Mouse (Mus musculus) right cerebral cortex, postnatal 25 days (tissue): ENCODE data around the gene Rgs7bp.

Experiments
- DNase-seq: peaks from one replicate; pipeline ENCODE4 v3.0.0; 2022

Rgs7bp gene

GRCm38 (mm10) chr13:105002831-105003157 lies 51.9 kb downstream of the Rgs7bp start:
- no peak for DNase-seq

GRCm38 (mm10) chr13:105002132-105002830 lies 52.4 kb downstream of the Rgs7bp start:
- DNase-seq = no peak

- no peak for DNase-seq
Observed at GRCm38 (mm10) chr13:105001714-105002113, 53.0 kb downstream of the Rgs7bp start.

DNA sequence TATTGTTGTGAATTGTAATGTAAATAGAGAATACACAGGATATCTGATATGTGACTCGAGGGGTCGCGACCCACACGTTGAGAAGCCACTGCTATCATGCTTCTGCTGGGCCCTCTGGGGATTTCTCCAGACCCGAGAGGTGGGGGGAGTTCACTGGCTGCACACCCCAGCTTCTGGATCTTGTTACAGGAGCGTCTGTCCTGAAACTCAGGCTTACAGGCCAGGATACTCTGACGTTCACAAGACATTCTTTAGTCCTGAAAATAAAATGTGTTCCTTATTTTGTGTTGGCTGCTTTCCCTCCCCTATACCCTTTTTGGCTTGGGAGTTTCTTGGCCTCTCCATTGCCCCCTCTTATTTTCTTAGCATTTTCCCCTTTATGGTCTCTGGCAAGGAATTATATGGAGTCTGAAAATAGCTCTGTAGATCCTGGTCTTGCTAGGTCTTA lies 65.9 kb downstream of the Rgs7bp start:
- no peak for DNase-seq

- no peak for DNase-seq
Observed at GRCm38 (mm10) chr13:104988009-104988540, 66.7 kb downstream of the Rgs7bp start.

DNA sequence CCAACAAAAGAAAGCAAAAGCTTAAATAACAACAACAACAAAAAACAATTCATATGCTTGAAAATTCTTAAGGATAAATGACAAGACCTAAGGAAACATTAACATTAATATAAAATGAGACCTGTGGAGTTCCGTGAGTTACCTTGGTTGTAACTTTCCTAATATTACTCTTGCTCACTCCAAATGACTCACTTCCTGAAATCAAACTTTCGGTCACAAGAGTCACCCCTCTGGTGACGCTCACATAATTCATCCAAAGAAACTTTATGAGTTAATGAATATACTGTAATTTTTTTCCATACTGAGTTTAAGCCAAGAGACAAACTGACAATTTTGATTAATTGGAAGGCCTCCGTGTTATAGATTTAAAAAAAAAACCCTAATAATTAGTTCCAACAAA lies 69.0 kb downstream of the Rgs7bp start:
- no peak for DNase-seq

DNA sequence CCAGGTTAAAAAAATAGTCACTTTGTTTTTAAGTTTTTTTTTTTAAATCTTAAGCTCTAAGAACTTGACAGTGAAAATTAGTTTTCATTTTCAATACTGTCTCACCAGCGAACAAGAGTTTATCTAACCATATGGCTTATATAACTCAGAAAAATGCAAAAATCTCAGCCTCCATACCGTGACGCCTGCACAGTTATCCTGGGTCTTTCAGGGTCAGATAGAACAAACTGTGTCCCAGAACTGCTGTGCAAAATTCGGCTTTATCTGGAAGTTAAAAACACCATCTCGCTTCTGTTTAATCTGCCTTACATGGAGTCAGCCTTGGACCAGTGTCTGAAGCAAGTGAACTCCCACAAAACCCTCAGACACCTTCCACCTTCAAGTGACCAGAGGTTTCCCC lies 70.7 kb downstream of the Rgs7bp start:
- no peak for DNase-seq

DNA sequence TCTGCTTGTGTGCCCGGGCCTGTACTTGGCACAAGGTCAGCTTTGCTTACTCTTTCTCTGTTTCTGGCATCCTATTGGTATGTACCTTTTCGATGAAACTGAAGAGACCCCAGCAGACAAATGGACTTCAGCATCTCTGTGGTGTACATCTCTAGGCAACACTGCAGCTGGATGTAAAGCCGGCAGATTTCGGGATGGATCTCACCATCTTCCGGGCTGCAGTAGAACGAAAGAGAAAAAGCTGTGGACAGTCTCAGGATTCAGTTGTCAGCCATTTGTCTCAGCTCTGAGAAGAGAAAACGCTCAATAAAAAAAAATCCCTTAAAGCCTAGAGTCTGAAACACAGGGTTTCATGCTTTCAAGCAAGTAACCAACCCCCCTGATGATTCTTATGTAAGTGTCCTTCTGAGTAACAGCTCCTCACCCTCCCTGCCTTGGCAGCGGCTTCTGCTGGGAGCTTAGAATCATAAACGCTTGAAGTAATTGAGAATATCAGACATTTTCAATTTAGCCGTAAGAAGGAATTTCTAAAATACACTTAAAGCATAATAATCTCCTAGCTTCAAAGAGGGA lies 71.9 kb downstream of the Rgs7bp start:
- peak; percentile 53 for DNase-seq

- no peak for DNase-seq
Observed at GRCm38 (mm10) chr13:104978176-104978575, 76.6 kb downstream of the Rgs7bp start.

- no peak for DNase-seq
Observed at GRCm38 (mm10) chr13:104967486-104967885, 87.2 kb downstream of the Rgs7bp start.

DNA sequence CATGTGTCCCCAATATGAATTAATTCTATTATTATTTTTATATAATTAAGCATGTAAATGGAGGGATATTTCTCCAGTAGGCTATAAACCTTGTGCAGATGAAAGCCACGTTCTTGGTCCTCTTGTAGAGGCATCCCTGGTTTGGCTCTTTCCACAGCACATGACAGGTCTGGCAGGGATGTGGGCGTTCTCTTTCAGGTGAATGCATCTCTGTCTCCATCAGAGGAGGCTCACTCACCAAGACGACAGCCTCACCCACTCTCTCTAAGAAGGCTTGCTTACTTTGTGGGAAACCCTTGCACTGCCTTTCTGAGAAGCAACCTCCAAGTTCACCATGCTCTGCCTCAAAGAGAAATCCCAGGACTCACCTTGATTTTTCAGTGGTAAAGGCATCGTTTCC lies 91.0 kb downstream of the Rgs7bp start:
- DNase-seq = no peak

DNA sequence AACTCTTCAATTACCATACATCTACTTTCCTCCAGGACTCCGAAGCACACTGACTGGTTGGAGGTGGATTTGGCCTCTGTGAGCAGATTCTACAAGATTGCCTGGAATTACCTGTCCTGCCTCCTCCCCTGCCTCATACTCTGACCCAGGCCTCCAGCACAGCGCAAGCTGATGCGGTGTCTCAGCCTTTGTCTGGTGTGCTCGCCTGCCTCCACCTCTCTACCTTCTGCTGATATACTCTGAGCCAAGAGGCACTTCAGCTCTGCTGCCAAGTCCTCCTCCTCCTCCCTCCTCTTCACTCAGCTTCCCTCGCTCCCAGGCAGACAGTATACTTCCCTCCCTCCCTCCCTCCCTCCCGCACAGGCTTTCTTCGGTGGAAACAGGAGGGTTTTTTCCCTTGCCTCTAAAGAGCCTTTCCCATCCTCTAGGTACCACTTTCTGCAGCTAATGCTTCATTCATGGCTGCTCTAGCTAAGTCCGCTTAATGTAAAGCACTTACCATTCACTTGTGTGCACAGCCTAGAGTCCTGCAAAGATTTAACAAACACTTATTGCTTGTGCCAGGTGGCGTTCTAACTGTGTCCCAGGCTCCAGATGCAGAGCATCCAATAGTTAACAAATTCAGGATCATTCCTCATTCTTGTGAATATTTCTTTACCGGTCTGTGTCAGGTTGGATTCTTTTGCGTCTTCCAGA lies 91.9 kb downstream of the Rgs7bp start:
- DNase-seq = peak; percentile 77

- DNase-seq = no peak
Observed at GRCm38 (mm10) chr13:104962166-104962565, 92.6 kb downstream of the Rgs7bp start.

- no peak for DNase-seq
Observed at GRCm38 (mm10) chr13:104960951-104961715, 93.6 kb downstream of the Rgs7bp start.

GRCm38 (mm10) chr13:104960206-104960928 lies 94.4 kb downstream of the Rgs7bp start:
- DNase-seq = no peak

DNA sequence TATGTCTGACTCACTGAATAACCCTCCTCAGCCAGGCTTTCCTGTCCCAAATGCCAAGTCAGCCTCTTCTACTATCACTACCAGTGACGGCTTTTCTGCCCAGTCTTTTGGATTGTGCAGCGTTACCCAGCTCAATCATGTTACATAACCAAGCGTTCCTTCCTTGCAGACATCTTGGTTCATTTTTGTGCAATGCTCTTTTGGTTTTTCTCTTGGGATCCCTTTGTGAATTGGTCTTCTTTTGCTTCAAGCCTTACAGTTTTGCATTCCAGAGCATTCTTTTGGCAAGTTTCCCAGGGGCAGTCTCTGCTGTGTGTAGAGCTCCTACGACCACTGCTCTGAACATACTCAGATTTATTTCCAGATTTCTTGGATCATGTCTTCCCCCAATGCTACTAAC lies 95.0 kb downstream of the Rgs7bp start:
- DNase-seq = no peak

DNA sequence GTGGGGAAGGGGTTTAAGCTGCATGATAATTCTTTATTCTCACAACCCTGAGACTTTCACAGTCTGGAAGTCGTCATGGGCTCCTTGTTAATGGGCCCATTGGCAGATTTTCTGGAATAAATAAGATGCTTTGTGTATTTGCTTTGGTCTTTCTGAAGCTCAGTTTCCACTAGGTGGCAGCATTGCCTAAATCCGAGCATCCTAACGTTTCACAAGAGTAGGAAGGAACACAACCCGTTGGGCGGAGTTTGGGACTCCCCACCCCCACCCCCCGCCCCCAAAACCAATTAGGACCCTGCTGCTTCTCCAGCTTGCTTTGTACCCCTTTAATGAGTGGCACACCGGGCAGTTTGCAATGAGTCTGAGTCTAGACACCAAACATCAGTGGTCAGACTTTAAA lies 106.8 kb downstream of the Rgs7bp start:
- DNase-seq = peak; percentile 77

DNA sequence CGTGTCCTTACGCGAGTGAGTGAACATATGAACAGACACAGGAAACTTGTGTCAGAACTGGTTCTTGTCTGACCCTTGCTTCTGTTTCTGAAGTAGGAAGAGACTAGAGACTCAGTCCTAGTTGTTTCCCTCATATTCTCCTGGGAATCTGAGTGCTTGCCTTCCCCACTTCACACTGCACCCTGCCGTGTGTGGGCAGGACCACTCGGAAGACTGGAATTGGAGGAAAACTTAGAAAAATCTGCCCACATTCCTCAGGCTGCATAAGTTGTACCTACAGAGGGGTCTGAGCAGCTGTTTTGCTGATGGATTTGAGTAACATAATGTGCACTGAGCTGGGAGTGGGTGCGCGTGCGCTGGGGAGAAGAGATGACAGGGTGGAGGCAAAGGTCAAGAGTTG lies 114.2 kb downstream of the Rgs7bp start:
- DNase-seq = no peak

- peak; percentile 36 for DNase-seq
Observed at GRCm38 (mm10) chr13:104939856-104940255, 114.9 kb downstream of the Rgs7bp start.

GRCm38 (mm10) chr13:104938966-104939593 lies 115.7 kb downstream of the Rgs7bp start:
- no peak for DNase-seq

GRCm38 (mm10) chr13:104937759-104938158 lies 117.0 kb downstream of the Rgs7bp start:
- DNase-seq = no peak

- DNase-seq = no peak
Observed at GRCm38 (mm10) chr13:104936586-104936985, 118.1 kb downstream of the Rgs7bp start.
